Mouse (Mus musculus): ENCODE results near the gene Slc38a11. TPM values are rescaled to one million over a fixed set of nuclear protein-coding genes. Genes with fewer than 3 reads are reported as not detected.

Slc38a11 gene
- polyA plus RNA-seq, 1 experiment from 2014 or later, result 1.5 TPM

DNA sequence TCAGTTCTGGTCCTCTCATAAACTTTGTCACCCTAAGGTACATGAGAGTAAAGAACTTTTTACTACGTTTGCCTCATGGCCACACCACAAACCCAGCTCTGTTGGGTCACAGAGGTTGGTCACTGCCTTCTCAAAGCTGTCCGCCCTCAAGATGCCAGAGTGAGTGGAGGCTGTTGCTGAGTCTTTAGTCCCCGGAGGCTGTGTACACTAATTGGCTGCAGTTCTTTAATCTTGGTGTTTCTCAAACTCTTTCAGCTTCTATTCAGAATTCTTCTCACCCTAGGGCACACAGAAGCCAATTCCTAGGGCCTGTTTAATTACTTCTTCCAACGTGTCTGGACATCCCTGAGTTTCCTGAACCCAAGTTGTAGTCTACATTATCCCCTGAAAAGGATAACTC, 96.0 kb downstream of the Slc38a11 start:
- H3K36me3 ChIP-seq, result no peaks in the 10 kb centered on the region
- H3K4me1 ChIP-seq (replicated peaks), result no peaks in the 10 kb centered on the region
- ATAC-seq (ENCODE audit: low FRiP score), result no peak
- no peak overlapping the region for H3K4me3 ChIP-seq
- WGBS, result 66% methylated on average over 4 of the region's 4 CpGs
- no peak overlapping the region for H3K9ac ChIP-seq
- no peak overlapping the region for H3K27ac ChIP-seq
- H3K4me2 ChIP-seq, result no peak overlapping the region
- H3K27me3 ChIP-seq, result no peaks in the 10 kb centered on the region
- H3K9me3 ChIP-seq, result no peaks in the 10 kb centered on the region

DNA sequence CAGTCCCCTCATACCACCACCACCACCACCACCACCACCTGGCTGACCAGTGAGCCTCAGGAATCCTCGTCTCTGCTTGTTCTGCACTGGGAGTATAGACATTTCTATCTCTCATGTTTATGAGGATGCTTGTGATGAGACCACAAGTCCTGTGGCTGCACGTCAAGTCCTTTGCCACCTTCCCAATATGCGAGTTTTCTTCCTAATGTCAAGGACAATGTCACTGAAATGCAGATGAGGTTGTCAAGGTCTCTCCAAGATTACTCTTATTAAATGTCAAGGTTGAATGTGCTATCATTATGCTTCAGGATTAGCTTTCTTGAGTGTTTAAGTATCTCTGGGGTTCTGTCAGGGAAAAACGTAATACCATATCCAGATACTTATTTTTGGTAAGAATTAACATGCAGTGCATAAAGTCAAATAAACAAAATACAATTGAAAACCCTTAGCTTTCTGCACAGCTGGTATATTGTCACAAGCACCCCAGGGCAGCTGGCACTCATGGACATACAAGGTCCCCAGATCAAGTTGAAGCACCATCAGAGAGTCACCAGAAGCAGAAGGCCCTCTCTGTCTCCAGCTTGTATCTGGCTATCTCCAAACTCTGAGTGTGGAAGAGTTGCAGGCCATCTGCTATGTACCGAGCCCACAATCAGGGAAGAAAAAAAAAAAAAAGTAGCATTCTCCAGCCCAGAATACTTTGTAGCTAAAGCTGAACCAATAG, 97.1 kb downstream of the Slc38a11 start:
- H3K4me3 ChIP-seq, result no peak overlapping the region
- H3K36me3 ChIP-seq, result no peaks in the 10 kb centered on the region
- WGBS, result 92% methylated on average over 5 of the region's 5 CpGs
- H3K9me3 ChIP-seq, result no peaks in the 10 kb centered on the region
- no peaks in the 10 kb centered on the region for H3K27me3 ChIP-seq
- H3K9ac ChIP-seq, result no peak overlapping the region
- no peak for ATAC-seq (ENCODE audit: low FRiP score)
- no peak overlapping the region for H3K27ac ChIP-seq
- H3K4me2 ChIP-seq, result no peak overlapping the region
- no peaks in the 10 kb centered on the region for H3K4me1 ChIP-seq (replicated peaks)

Small RNAs within 50 kb of the gene (microRNA-seq; reads per million reads assigned to microRNA genes)
- not detected for gene Mir6337

Other genes starting within 250 kb of the Slc38a11 start
- gene Cobll1, start 124.6 kb downstream of the Slc38a11 start, polyA plus RNA-seq (2015; fragmentation: Nextera tagmentation; extraction: Ambion mirVana), result 2.6 and 3.0 TPM in 2 replicates
- gene Scn3a, start 203.6 kb upstream of the Slc38a11 start, polyA plus RNA-seq (2015; fragmentation: Nextera tagmentation; extraction: Ambion mirVana), result 51.3 and 57.4 TPM in 2 replicates

Measured in hindbrain, embryonic 13.5 days (tissue).